Mouse (Mus musculus): ENCODE data around the gene Itfg2.

DNA sequence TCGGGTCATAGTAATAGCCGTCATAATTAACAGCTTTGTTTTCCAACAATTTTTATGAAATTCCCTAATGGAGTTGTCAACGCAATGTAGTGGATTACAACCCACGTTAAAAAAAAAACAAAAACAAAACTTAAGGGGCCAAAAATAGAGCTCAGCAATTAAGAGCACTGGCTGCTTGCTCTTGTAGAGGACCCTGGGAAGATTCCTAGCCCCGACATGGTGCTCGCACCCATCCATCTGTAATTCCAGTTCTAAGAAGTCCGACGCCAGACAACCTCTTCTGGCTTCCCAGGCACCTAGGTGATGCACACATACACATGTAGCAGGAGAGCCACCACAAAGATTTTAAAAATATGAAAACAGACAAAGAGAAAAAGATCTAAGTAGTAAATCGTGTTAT is 315 bp upstream of the Itfg2 start:
- TF ChIP-seq POLR2A (IDR thresholded peaks at IDR 0.05; ENCODE audit: insufficient read depth, low read length), result no peak
- no peak for TF ChIP-seq EP300 (IDR thresholded peaks at IDR 0.05; ENCODE audit: insufficient read depth, low read depth, low read length)

Data from ES-Bruce4 (cell line).